Mouse (Mus musculus) hindbrain, embryonic 11.5 days (tissue): ENCODE measurements around the gene Tbc1d30. TPM values are rescaled to one million over a fixed set of nuclear protein-coding genes. Genes with fewer than 3 reads are reported as not detected.

Experiments
- ATAC-seq: fragments of 200-750 bp; cut with Nextera tagmentation; 2 replicates; pipeline ENCODE4 v1.8.0; 2017; ENCODE audit warnings: mild to moderate bottlenecking, moderate TSS enrichment, moderate library complexity; ENCODE audit not compliant: low FRiP score
- DNase-seq: peaks from one replicate; pipeline ENCODE4 v3.0.0-alpha.2; 2015; ENCODE audit warnings: low spot score
- H3K27ac ChIP-seq: fragments of 300-500 bp; sonication (generic); 2 replicates; pipeline ENCODE4 v1.5.1; 2014; ENCODE audit warnings: mild to moderate bottlenecking, low read depth, low read length
- H3K27me3 ChIP-seq: fragments of 300-500 bp; sonication (generic); 2 replicates; pipeline ENCODE4 v1.6.1; 2014; ENCODE audit warnings: mild to moderate bottlenecking, low read length, moderate library complexity, mixed read lengths; ENCODE audit not compliant: control insufficient read depth, insufficient read depth
- H3K36me3 ChIP-seq: fragments of 300-500 bp; sonication (generic); 2 replicates; pipeline ENCODE4 v1.6.1; 2014; ENCODE audit warnings: mild to moderate bottlenecking, low read length, moderate library complexity, mixed read lengths; ENCODE audit not compliant: control insufficient read depth, insufficient read depth
- H3K4me1 ChIP-seq: fragments of 300-500 bp; sonication (generic); replicated peaks from 2 replicates; pipeline ENCODE4 v1.6.1; 2014; ENCODE audit warnings: low read length, mixed read lengths; ENCODE audit not compliant: control insufficient read depth, insufficient read depth
- H3K4me2 ChIP-seq: fragments of 300-500 bp; sonication (generic); replicated peaks from 2 replicates; pipeline ENCODE4 v1.6.1; 2014; ENCODE audit warnings: mild to moderate bottlenecking, low read depth, low read length
- H3K4me3 ChIP-seq: fragments of 300-500 bp; sonication (generic); 2 replicates; pipeline ENCODE4 v1.5.1; 2014; ENCODE audit warnings: low read depth, low read length
- H3K9ac ChIP-seq: fragments of 300-500 bp; sonication (generic); 2 replicates; pipeline ENCODE4 v1.6.1; 2014; ENCODE audit warnings: low read depth, low read length
- H3K9me3 ChIP-seq: fragments of 300-500 bp; sonication (generic); 2 replicates; pipeline ENCODE4 v1.6.1; 2016; ENCODE audit warnings: low read length; ENCODE audit not compliant: control insufficient read depth
- WGBS: fragments of 180-500 bp; shearing (Covaris S2); extraction: QIAGEN DNeasy Blood & Tissue Kit; methylation state at CpG from one replicate; pipeline ENCODE4 v1.1.7; 2014; 5-methylcytosine and 5-hydroxymethylcytosine counted together
- polyA plus RNA-seq: library from polyadenylated mRNA; unstranded; fragments of >200 nt; fragmentation: Nextera tagmentation; extraction: Ambion mirVana; gene quantifications from 2 replicates; pipeline ENCODE4 v1.2.1, GENCODE M21; 2014

The Tbc1d30 gene
- polyA plus RNA-seq, 1 experiment from 2014 or later: 4.7 TPM

DNA sequence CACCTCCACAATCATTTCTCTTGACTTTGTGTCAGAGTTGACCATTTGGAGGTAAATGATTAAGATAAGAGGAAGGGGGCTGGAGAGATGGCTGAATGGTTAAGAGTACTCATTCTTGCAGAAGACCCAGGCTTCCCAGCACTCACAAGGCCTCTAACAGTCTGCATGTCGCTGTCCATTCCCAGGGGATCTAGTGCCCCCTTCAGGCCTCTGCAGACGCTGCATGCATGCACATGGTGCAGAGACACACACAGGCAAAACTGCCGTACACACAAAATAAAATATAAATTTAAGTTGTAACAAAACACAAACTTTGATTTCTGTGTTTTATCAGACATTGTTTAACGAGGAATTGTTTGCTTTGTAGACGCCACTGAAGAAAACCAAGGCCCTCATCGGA, 19.7 kb upstream of the Tbc1d30 start:
- Histone ChIP-seq H3K9ac (no peak overlapping the region), H3K36me3 (no peaks in the 10 kb centered on the region; the same call in 1 of the 2 replicates), H3K27me3 (no peaks in the 10 kb centered on the region), H3K9me3 (no peaks in the 10 kb centered on the region), H3K4me2 (no peak overlapping the region), H3K4me3 (no peak overlapping the region), H3K27ac (no peak overlapping the region), H3K4me1 (peaks cover 2% of the 10 kb centered on the region; the same call in 1 of the 2 replicates)
- 94% methylated on average over 6 of the region's 6 CpGs for WGBS
- no peak for DNase-seq
- no peak for ATAC-seq

GRCm38 (mm10) chr10:121368783-121369465, 17.8 kb upstream of the Tbc1d30 start:
- Histone ChIP-seq H3K4me1 (peaks cover 3% of the 10 kb centered on the region; the same call in 1 of the 2 replicates), H3K27me3 (no peaks in the 10 kb centered on the region), H3K4me3 (no peak overlapping the region), H3K36me3 (no peaks in the 10 kb centered on the region), H3K4me2 (no peak overlapping the region), H3K27ac (no peak overlapping the region), H3K9ac (no peak overlapping the region), H3K9me3 (no peaks in the 10 kb centered on the region)
- DNase-seq: no peak
- ATAC-seq: no peak
- WGBS: 91% methylated on average over 18 of the region's 18 CpGs

DNA sequence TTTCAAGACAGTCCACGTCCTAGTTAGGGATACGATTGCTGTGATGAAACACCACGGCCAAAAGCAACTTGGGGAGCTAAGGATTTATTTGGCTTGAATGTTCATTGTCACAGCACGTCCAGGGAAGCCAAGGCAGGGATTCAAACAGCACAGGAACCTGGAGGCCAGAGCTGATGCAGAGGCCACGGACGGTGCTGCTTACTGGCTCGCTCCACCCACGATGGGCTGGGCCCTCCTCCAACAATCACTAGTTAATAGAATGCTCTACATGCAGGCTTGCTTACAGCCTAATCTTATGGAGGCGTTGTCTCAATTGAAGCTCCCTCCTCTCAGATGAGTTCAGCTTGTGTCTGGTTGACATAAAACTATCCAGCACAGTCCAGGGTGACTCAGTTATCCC, 16.7 kb upstream of the Tbc1d30 start:
- H3K9ac ChIP-seq: no peak overlapping the region
- H3K36me3 ChIP-seq: no peaks in the 10 kb centered on the region
- WGBS: 90% methylated on average over 9 of the region's 9 CpGs
- H3K4me2 ChIP-seq: no peak overlapping the region
- H3K27ac ChIP-seq: no peak overlapping the region
- ATAC-seq (no peak), DNase-seq (no peak)
- H3K4me1 ChIP-seq: peaks cover 3% of the 10 kb centered on the region; the same call in 1 of the 2 replicates
- H3K27me3 ChIP-seq: no peaks in the 10 kb centered on the region
- no peaks in the 10 kb centered on the region for H3K9me3 ChIP-seq
- H3K4me3 ChIP-seq: no peak overlapping the region

GRCm38 (mm10) chr10:121367271-121367670, 16.2 kb upstream of the Tbc1d30 start:
- Histone ChIP-seq H3K4me3 (no peak overlapping the region), H3K36me3 (no peaks in the 10 kb centered on the region), H3K4me1 (peaks cover 3% of the 10 kb centered on the region; the same call in 1 of the 2 replicates), H3K9me3 (no peaks in the 10 kb centered on the region), H3K4me2 (no peak overlapping the region), H3K9ac (no peak overlapping the region), H3K27me3 (no peaks in the 10 kb centered on the region), H3K27ac (no peak overlapping the region)
- ATAC-seq (no peak), DNase-seq (no peak)
- WGBS: 81% methylated on average over 13 of the region's 13 CpGs

- Histone ChIP-seq H3K9me3 (no peaks in the 10 kb centered on the region), H3K27ac (no peak overlapping the region), H3K4me3 (peak overlapping the region; percentile 91), H3K9ac (peak overlapping the region; percentile 87; the same call in 1 of the 2 replicates), H3K4me1 (peaks cover 3% of the 10 kb centered on the region; the same call in 1 of the 2 replicates), H3K4me2 (peak overlapping the region; percentile 86), H3K27me3 (no peaks in the 10 kb centered on the region), H3K36me3 (no peaks in the 10 kb centered on the region)
- ATAC-seq: no peak
- 14% methylated on average over 9 of the region's 9 CpGs for WGBS
- peak; percentile 37 for DNase-seq
Measured at GRCm38 (mm10) chr10:121365781-121366272, 14.7 kb upstream of the Tbc1d30 start.

- H3K4me1 ChIP-seq: peaks cover 3% of the 10 kb centered on the region; the same call in 1 of the 2 replicates
- under 1% methylated on average over 67 of the region's 72 CpGs for WGBS
- no peaks in the 10 kb centered on the region for H3K27me3 ChIP-seq
- ATAC-seq (peak; percentile 98), DNase-seq (peak; percentile 96)
- no peaks in the 10 kb centered on the region for H3K36me3 ChIP-seq
- H3K4me2 ChIP-seq: peak within 1 kb of the TSS; percentile 86
- peak within 1 kb of the TSS; percentile 91 for H3K4me3 ChIP-seq
- H3K9ac ChIP-seq: peak within 1 kb of the TSS; percentile 87
- peak within 1 kb of the TSS; percentile 67 for H3K27ac ChIP-seq
- H3K9me3 ChIP-seq: no peaks in the 10 kb centered on the region
Measured at GRCm38 (mm10) chr10:121364801-121365564, 13.9 kb upstream of the Tbc1d30 start, which contains the start of gene Gns. TSS of gene Gns (plus strand) at chr10:121365090.

DNA sequence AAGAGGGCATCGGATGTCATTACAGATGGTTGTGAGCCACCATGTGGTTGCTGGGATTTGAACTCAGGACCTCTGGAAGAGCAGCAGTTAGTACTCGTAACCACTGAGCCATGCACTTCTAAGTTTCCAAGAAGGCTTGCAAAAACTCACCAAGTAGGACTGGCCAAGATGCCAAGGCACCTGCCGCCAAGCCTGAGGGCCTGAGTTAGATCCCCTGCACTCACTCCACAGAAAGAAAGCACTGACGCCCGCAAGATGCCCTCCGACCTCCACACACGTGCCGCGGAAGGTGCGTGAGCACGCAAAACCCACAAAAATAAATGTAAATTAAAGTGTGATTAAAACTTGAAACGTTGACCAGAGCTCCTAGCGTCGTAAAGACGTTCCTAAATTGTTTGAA, 13.2 kb upstream of the Tbc1d30 start:
- Histone ChIP-seq H3K27me3 (no peaks in the 10 kb centered on the region), H3K36me3 (no peaks in the 10 kb centered on the region), H3K27ac (no peak overlapping the region), H3K4me2 (peak overlapping the region; percentile 86), H3K4me1 (peaks cover 3% of the 10 kb centered on the region; the same call in 1 of the 2 replicates), H3K4me3 (peak overlapping the region; percentile 91), H3K9ac (peak overlapping the region; percentile 58; the same call in 1 of the 2 replicates), H3K9me3 (no peaks in the 10 kb centered on the region)
- 30% methylated on average over 15 of the region's 15 CpGs for WGBS
- ATAC-seq (peak; percentile 26; the same call in 1 of the 2 replicates), DNase-seq (no peak)

DNA sequence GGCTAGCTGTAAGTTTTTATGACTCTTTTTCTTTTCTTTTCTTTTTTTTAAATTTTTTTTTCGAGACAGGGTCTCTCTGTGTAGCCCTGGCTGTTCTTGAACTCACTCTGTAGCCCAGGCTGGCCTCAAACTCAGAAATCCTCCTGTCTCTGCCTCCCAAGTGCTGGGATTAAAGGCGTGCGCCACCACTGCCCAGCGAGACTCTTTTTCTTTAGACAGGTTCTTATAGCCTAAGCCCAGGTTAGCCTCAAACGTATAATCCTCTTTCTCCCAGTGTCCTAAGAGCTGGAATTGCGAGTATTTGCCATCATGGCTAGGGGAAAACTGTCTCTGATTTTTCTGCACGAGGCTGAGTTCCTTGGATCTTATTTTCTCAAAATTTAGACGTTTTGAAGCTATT, 12.1 kb upstream of the Tbc1d30 start:
- WGBS: 82% methylated on average over 8 of the region's 8 CpGs
- H3K9me3 ChIP-seq: no peaks in the 10 kb centered on the region
- ATAC-seq: no peak

More for the DNA sequence above, 12.1 kb upstream of the Tbc1d30 start:
- H3K4me1 ChIP-seq: peaks cover 3% of the 10 kb centered on the region; the same call in 1 of the 2 replicates
- DNase-seq: no peak
- no peaks in the 10 kb centered on the region for H3K36me3 ChIP-seq
- no peak overlapping the region for H3K4me2 ChIP-seq
- no peak overlapping the region for H3K9ac ChIP-seq
- H3K27me3 ChIP-seq: no peaks in the 10 kb centered on the region
- no peak overlapping the region for H3K27ac ChIP-seq
- no peak overlapping the region for H3K4me3 ChIP-seq
